ENCODE assay signal across 10 mouse cellular contexts in the genomic region with DNA sequence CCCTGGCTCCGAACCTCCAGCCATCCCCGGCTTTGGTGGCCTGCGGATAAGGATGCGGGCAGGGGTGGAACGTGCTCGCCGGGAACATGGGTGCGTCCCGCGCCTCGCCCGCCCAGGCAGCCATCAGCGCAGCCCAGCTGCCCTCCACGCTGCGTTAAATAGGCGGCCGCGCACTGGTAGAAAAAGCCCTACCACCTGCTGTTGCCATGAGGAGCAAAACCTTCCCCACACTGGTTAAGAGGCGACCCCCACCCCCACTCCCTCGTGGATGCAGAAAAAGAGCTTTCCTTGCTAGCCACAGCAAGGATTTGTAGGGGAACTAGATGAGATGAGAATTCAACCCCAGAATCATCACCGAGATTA. TPM values are rescaled to one million over a fixed set of nuclear protein-coding genes. Genes with fewer than 3 reads are reported as not detected.
DNase-seq lines count a peak whose midpoint lies in the region; ATAC-seq and TF ChIP-seq lines count a peak whose summit lies in the region.
"Not testable (repeated sequence)": the region's sequence is repeated elsewhere in the genome, so short reads cannot be mapped to it uniquely, and the experiment has no call there.
"Had no signal": no experiment of that assay in that cellular context is flagged by ENCODE, and none has a peak within 500 bp of the region (broad histone marks: within the 10 kb centered on the region; RNA-seq: fewer than 3 reads in every experiment).

A gene (minus strand): TSS at position 285 of the 363 bp plus-strand sequence.

- H3K27ac ChIP-seq in embryonic facial prominence, embryonic 12.5 days; hindbrain, embryonic 15.5 days (replicated peaks); left cerebral cortex, adult 2 months; liver, embryonic 16.5 days (ENCODE audit: low read length); midbrain, embryonic 15.5 days; spleen, adult 2 months (ENCODE audit: insufficient read depth, low read length): not testable (repeated sequence)
- H3K27ac ChIP-seq in heart, embryonic 10.5 days: 0 out of 2 replicates have a peak within 1 kb of the TSS, but pooled peaks have one; percentile 49

- H3K4me2 ChIP-seq in embryonic facial prominence, embryonic 12.5 days (replicated peaks): peak within 1 kb of the TSS; percentile 78
- H3K4me2 ChIP-seq in hindbrain, embryonic 15.5 days: peak within 1 kb of the TSS; percentile 66
- H3K4me2 ChIP-seq in liver, embryonic 16.5 days (ENCODE audit: low read depth, low read length): peak within 1 kb of the TSS; percentile 42
- H3K4me2 ChIP-seq in midbrain, embryonic 15.5 days: peak within 1 kb of the TSS; percentile 77

- peaks cover 57% of the 10 kb centered on the region for H3K27me3 ChIP-seq in E14TG2a.4 (ENCODE audit: insufficient read depth, low read length)
- peaks cover 15% of the 10 kb centered on the region for H3K27me3 ChIP-seq in embryonic facial prominence, embryonic 12.5 days
- peaks cover 28% of the 10 kb centered on the region for H3K27me3 ChIP-seq in heart, embryonic 10.5 days (ENCODE audit: insufficient read depth, poor library complexity, severe bottlenecking)
- not testable (repeated sequence) for H3K27me3 ChIP-seq in hindbrain, embryonic 15.5 days; midbrain, embryonic 15.5 days (replicated peaks); spleen, adult 2 months (ENCODE audit: control insufficient read depth, insufficient read depth, low read length)
- H3K27me3 ChIP-seq in liver, embryonic 16.5 days (ENCODE audit: control insufficient read depth, insufficient read depth, low read depth, low read length): peaks cover 19% of the 10 kb centered on the region

- H3K36me3 ChIP-seq in E14TG2a.4 (ENCODE audit: insufficient read depth, low read length); embryonic facial prominence, embryonic 12.5 days; heart, embryonic 10.5 days; hindbrain, embryonic 15.5 days; liver, embryonic 16.5 days (ENCODE audit: control insufficient read depth, insufficient read depth); midbrain, embryonic 15.5 days (replicated peaks); spleen, adult 2 months (ENCODE audit: control insufficient read depth, insufficient read depth, low read length): not testable (repeated sequence)

- peak; percentile 44; the same call in 1 of the 2 replicates for ATAC-seq in embryonic facial prominence, embryonic 12.5 days (ENCODE audit: insufficient number of reproducible peaks, insufficient read depth, low FRiP score, low TSS enrichment)
- ATAC-seq in hindbrain, embryonic 15.5 days (ENCODE audit: low FRiP score, low read depth): peak; percentile 74
- not testable (repeated sequence) for ATAC-seq in liver, embryonic 16.5 days (ENCODE audit: low read depth)
- ATAC-seq in midbrain, embryonic 15.5 days (replicated peaks): peak; percentile 77

- not testable (repeated sequence) for DNase-seq in heart, embryonic 10.5 days (ENCODE audit: low spot score); left cerebral cortex, adult 2 months (ENCODE audit: extremely low spot score in 1 of 2, low spot score in 2 of 2); spleen, adult 2 months (ENCODE audit: low read depth in 1 of 2, low spot score in 2 of 2)

- not testable (repeated sequence) for TF ChIP-seq POLR2A in spleen, adult 2 months (IDR thresholded peaks at IDR 0.05; ENCODE audit: low read depth, low read length)

- intact Hi-C loops in left cerebral cortex, adult 2 months (cut with DNase I): not testable (repeated sequence)

- not testable (repeated sequence) for TF ChIP-seq CTCF in E14TG2a.4 (conservative IDR thresholded peaks at IDR 0.05; ENCODE audit: low read length); left cerebral cortex, adult 2 months (IDR thresholded peaks at IDR 0.05); spleen, adult 2 months (IDR thresholded peaks at IDR 0.05; ENCODE audit: extremely low read depth, insufficient read depth, insufficient read length, insufficient replicate concordance)

- H3K4me3 ChIP-seq in E14TG2a.4 (replicated peaks; ENCODE audit: low read length): peak within 1 kb of the TSS; percentile 71
- H3K4me3 ChIP-seq in embryonic facial prominence, embryonic 12.5 days: peak within 1 kb of the TSS; percentile 48
- H3K4me3 ChIP-seq in heart, embryonic 10.5 days: peak within 1 kb of the TSS; percentile 62
- peak within 1 kb of the TSS; percentile 42 for H3K4me3 ChIP-seq in hindbrain, embryonic 15.5 days
- 0 out of 2 replicates have a peak within 1 kb of the TSS, but pooled peaks have one; percentile 19 for H3K4me3 ChIP-seq in left cerebral cortex, adult 2 months
- H3K4me3 ChIP-seq in liver, embryonic 16.5 days (ENCODE audit: low read depth, low read length): peak within 1 kb of the TSS; percentile 34
- peak within 1 kb of the TSS; percentile 45 for H3K4me3 ChIP-seq in midbrain, embryonic 15.5 days
- H3K4me3 ChIP-seq in spleen, adult 2 months (ENCODE audit: extremely low read depth, insufficient read depth, insufficient read length): peak within 1 kb of the TSS; percentile 49; the same call in 1 of the 2 replicates

- not testable (repeated sequence) for H3K4me1 ChIP-seq in E14TG2a.4 (replicated peaks; ENCODE audit: low read depth, low read length); embryonic facial prominence, embryonic 12.5 days; heart, embryonic 10.5 days; hindbrain, embryonic 15.5 days (replicated peaks); liver, embryonic 16.5 days (ENCODE audit: control insufficient read depth, low read depth, low read length); midbrain, embryonic 15.5 days; spleen, adult 2 months (ENCODE audit: control insufficient read depth, insufficient read depth, insufficient read length)

- not testable (repeated sequence) for H3K9me3 ChIP-seq in E14TG2a.4 (ENCODE audit: low read length); embryonic facial prominence, embryonic 12.5 days; heart, embryonic 10.5 days; hindbrain, embryonic 15.5 days; liver, embryonic 16.5 days (replicated peaks; ENCODE audit: control insufficient read depth, low read length); midbrain, embryonic 15.5 days

- WGBS in embryonic facial prominence, embryonic 12.5 days: 8% methylated on average over 13 of the region's 21 CpGs
- WGBS in heart, embryonic 10.5 days: 6% methylated on average over 19 of the region's 21 CpGs
- 11% methylated on average over 17 of the region's 21 CpGs for WGBS in hindbrain, embryonic 15.5 days
- 5% methylated on average over 17 of the region's 21 CpGs for WGBS in liver, embryonic 16.5 days (ENCODE audit: insufficient replicate concordance)
- WGBS in midbrain, embryonic 15.5 days: 6% methylated on average over 21 of the region's 21 CpGs
- WGBS in spleen, adult 2 months: 21% methylated on average over 19 of the region's 21 CpGs

- peak within 1 kb of the TSS; percentile 48 for H3K9ac ChIP-seq in embryonic facial prominence, embryonic 12.5 days
- H3K9ac ChIP-seq in hindbrain, embryonic 15.5 days: 0 out of 2 replicates have a peak within 1 kb of the TSS, but pooled peaks have one; percentile 29
- not testable (repeated sequence) for H3K9ac ChIP-seq in liver, embryonic 16.5 days (ENCODE audit: low read depth, low read length)
- peak within 1 kb of the TSS; percentile 41 for H3K9ac ChIP-seq in midbrain, embryonic 15.5 days

RNA-seq across cellular contexts. Expression of the gene that starts here (rescaled TPM):
- polyA plus RNA-seq in embryonic facial prominence, embryonic 12.5 days (2016; fragmentation: Nextera tagmentation; extraction: Ambion mirVana): 4.4 and 4.6 TPM in 2 replicates
- 0.38 and 1.7 TPM in 2 replicates for polyA plus RNA-seq in heart, embryonic 10.5 days (2016; fragmentation: Nextera tagmentation; extraction: Ambion mirVana)
- 5.0 TPM in 2 replicates for polyA plus RNA-seq in hindbrain, embryonic 15.5 days (2015; fragmentation: Nextera tagmentation; extraction: Ambion mirVana)
- under 1 TPM in 1 of 2 experiments, not detected in 1; 0.33 TPM for total RNA-seq in left cerebral cortex, adult 2 months (2021)
- polyA plus RNA-seq in liver, embryonic 16.5 days (2015; fragmentation: Nextera tagmentation; extraction: Ambion mirVana): not detected in 2 replicates
- polyA plus RNA-seq in midbrain, embryonic 15.5 days (2015; fragmentation: Nextera tagmentation; extraction: Ambion mirVana): 3.0 and 3.1 TPM in 2 replicates
- not detected in 2 replicates for polyA plus RNA-seq in spleen, adult 2 months (2012; rRNA removed)
- total RNA-seq: adrenal gland, adult 18-20 months; left cerebral cortex, adult 18-20 months had no signal

Comparison
In these comparisons a context has a peak if more than half of its experiments do, and no peak if none do; other contexts are left out.
1. H3K4me3 ChIP-seq: peak in every context shown above with its lines; median percentile 71 in E14TG2a.4; 62 in heart, embryonic 10.5 days; 49 in spleen, adult 2 months; 48 in embryonic facial prominence, embryonic 12.5 days; 45 in midbrain, embryonic 15.5 days; 42 in hindbrain, embryonic 15.5 days; 34 in liver, embryonic 16.5 days; 19 in left cerebral cortex, adult 2 months.